9 mouse cellular contexts compared by ENCODE assay signal in the genomic region with DNA sequence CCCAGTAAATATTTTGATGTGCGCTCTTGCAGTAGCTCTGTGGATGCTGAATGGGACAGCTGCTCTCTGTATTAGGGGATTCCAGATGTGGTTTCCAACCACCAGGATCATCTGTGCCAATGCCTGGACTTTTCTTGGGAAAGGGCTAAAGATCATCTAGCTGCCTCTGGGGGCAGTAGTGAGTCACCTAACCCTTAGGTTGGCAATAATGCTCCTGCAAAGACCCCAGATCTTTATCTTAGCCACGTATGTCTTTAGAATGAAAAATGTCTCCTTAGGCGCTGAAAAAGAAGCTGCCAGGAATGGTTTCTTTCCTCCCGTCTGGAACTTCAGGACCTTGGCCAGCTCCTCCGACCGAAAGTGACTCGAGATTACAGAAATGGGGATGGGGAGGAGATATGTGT. TPM values are rescaled to one million over a fixed set of nuclear protein-coding genes. Genes with fewer than 3 reads are reported as not detected.
A peak's percentile ranks its signal among the peaks of the same experiment; 100 is the strongest.
DNase-seq lines count a peak whose midpoint lies in the region; ATAC-seq and TF ChIP-seq lines count a peak whose summit lies in the region.
"Had no signal": no experiment of that assay in that cellular context is flagged by ENCODE, and none has a peak within 500 bp of the region (broad histone marks: within the 10 kb centered on the region; RNA-seq: fewer than 3 reads in every experiment).

No protein-coding gene starts in this region.

- H3K4me3 ChIP-seq in forebrain, embryonic 14.5 days (ENCODE audit: low read depth, low read length) = no peak overlapping the region
- no peak overlapping the region for H3K4me3 ChIP-seq in forebrain, embryonic 13.5 days
- H3K4me3 ChIP-seq in liver, embryonic 12.5 days = no peak overlapping the region
- no peak overlapping the region for H3K4me3 ChIP-seq in limb, embryonic 14.5 days (replicated peaks; ENCODE audit: low read length)

- H3K4me2 ChIP-seq in forebrain, embryonic 14.5 days (ENCODE audit: low read length) = no peak overlapping the region
- no peak overlapping the region for H3K4me2 ChIP-seq in forebrain, embryonic 13.5 days
- H3K4me2 ChIP-seq in liver, embryonic 12.5 days = no peak overlapping the region
- no peak overlapping the region for H3K4me2 ChIP-seq in limb, embryonic 14.5 days (replicated peaks; ENCODE audit: low read depth, low read length, severe bottlenecking)

- no peak for TF ChIP-seq POLR2A in brain, embryonic 14.5 days (IDR thresholded peaks at IDR 0.05; ENCODE audit: borderline replicate concordance, extremely low read depth, insufficient read depth, insufficient read length, poor library complexity, severe bottlenecking)
- no peak for TF ChIP-seq POLR2A in limb, embryonic 14.5 days (IDR thresholded peaks at IDR 0.05; ENCODE audit: borderline replicate concordance, extremely low read depth, insufficient read depth, insufficient read length)

- H3K9me3 ChIP-seq in forebrain, embryonic 14.5 days (replicated peaks; ENCODE audit: control insufficient read depth, low read length) = no peaks in the 10 kb centered on the region
- no peaks in the 10 kb centered on the region for H3K9me3 ChIP-seq in forebrain, embryonic 13.5 days (replicated peaks)
- no peaks in the 10 kb centered on the region for H3K9me3 ChIP-seq in liver, embryonic 12.5 days (replicated peaks)
- H3K9me3 ChIP-seq in limb, embryonic 14.5 days (ENCODE audit: control insufficient read depth, low read length) = no peaks in the 10 kb centered on the region

- H3K4me1 ChIP-seq in forebrain, embryonic 14.5 days (ENCODE audit: control insufficient read depth, insufficient read depth, low read length) = no peaks in the 10 kb centered on the region
- H3K4me1 ChIP-seq in forebrain, embryonic 13.5 days = peaks cover 14% of the 10 kb centered on the region
- H3K4me1 ChIP-seq in liver, embryonic 12.5 days = no peaks in the 10 kb centered on the region
- no peaks in the 10 kb centered on the region for H3K4me1 ChIP-seq in limb, embryonic 14.5 days (ENCODE audit: control insufficient read depth, insufficient read depth, low read length)

- 6% methylated on average over 7 of the region's 7 CpGs for WGBS in forebrain, embryonic 14.5 days
- 9% methylated on average over 7 of the region's 7 CpGs for WGBS in forebrain, embryonic 13.5 days
- WGBS in liver, embryonic 12.5 days (ENCODE audit: insufficient replicate concordance) = 5% methylated on average over 7 of the region's 7 CpGs
- WGBS in limb, embryonic 14.5 days = 4% methylated on average over 7 of the region's 7 CpGs

- no peaks in the 10 kb centered on the region for H3K36me3 ChIP-seq in forebrain, embryonic 14.5 days (ENCODE audit: control insufficient read depth, insufficient read depth, low read length)
- H3K36me3 ChIP-seq in forebrain, embryonic 13.5 days (ENCODE audit: poor library complexity, severe bottlenecking) = no peaks in the 10 kb centered on the region
- no peaks in the 10 kb centered on the region for H3K36me3 ChIP-seq in liver, embryonic 12.5 days
- no peaks in the 10 kb centered on the region for H3K36me3 ChIP-seq in limb, embryonic 14.5 days (ENCODE audit: control insufficient read depth, insufficient read depth, low read length)

- peaks cover 20% of the 10 kb centered on the region for H3K27me3 ChIP-seq in forebrain, embryonic 14.5 days (replicated peaks; ENCODE audit: control insufficient read depth, insufficient read depth, low read length)
- peaks cover 41% of the 10 kb centered on the region for H3K27me3 ChIP-seq in forebrain, embryonic 13.5 days
- H3K27me3 ChIP-seq in liver, embryonic 12.5 days (replicated peaks) = peaks cover 41% of the 10 kb centered on the region
- H3K27me3 ChIP-seq in limb, embryonic 14.5 days (ENCODE audit: control insufficient read depth, insufficient read depth, low read length) = peaks cover 35% of the 10 kb centered on the region
- H3K27me3 ChIP-seq: CH12.LX had no signal

- no peak overlapping the region for H3K27ac ChIP-seq in forebrain, embryonic 14.5 days (ENCODE audit: low read depth, low read length)
- no peak overlapping the region for H3K27ac ChIP-seq in forebrain, embryonic 13.5 days
- H3K27ac ChIP-seq in liver, embryonic 12.5 days = no peak overlapping the region
- no peak overlapping the region for H3K27ac ChIP-seq in limb, embryonic 14.5 days (replicated peaks; ENCODE audit: low read depth, low read length)

- DNase-seq in forebrain, embryonic 14.5 days (ENCODE audit: low spot score) = peak; percentile 62
- DNase-seq in liver = peak; percentile 33
- DNase-seq in brain, embryonic 14.5 days (ENCODE audit: low read depth) = peak; percentile 66
- DNase-seq in limb, embryonic 14.5 days (ENCODE audit: low spot score) = peak; percentile 64
- no peak for DNase-seq in thymus, postnatal 14 days
- no peak for DNase-seq in layer of hippocampus, adult 9-11 months

- H3K9ac ChIP-seq in forebrain, embryonic 14.5 days (ENCODE audit: low read length) = no peak overlapping the region
- H3K9ac ChIP-seq in forebrain, embryonic 13.5 days = no peak overlapping the region
- no peak overlapping the region for H3K9ac ChIP-seq in liver, embryonic 12.5 days
- H3K9ac ChIP-seq in limb, embryonic 14.5 days (ENCODE audit: low read depth, low read length, severe bottlenecking) = no peak overlapping the region

- TF ChIP-seq CTCF in brain, embryonic 14.5 days (IDR thresholded peaks at IDR 0.05; ENCODE audit: borderline replicate concordance, extremely low read depth, insufficient read depth, insufficient read length) = peak; percentile 53; the same call in 1 of the 2 replicates

- ATAC-seq in forebrain, embryonic 14.5 days = no peak
- ATAC-seq in forebrain, embryonic 13.5 days = no peak
- ATAC-seq in liver, embryonic 12.5 days = no peak
- ATAC-seq in limb, embryonic 14.5 days (ENCODE audit: low FRiP score, low read depth) = no peak

RNA-seq across cellular contexts. Expression of a gene that starts 0.7 kb away (rescaled TPM):
- polyA plus RNA-seq in forebrain, embryonic 14.5 days (2014; fragmentation: Nextera tagmentation; extraction: Ambion mirVana) = 0.27 and 0.50 TPM in 2 replicates
- polyA plus RNA-seq in forebrain, embryonic 13.5 days (2015; fragmentation: Nextera tagmentation; extraction: Ambion mirVana) = 0.29 and 0.39 TPM in 2 replicates
- polyA plus RNA-seq in liver, embryonic 12.5 days (2016; fragmentation: Nextera tagmentation; extraction: Ambion mirVana) = not detected in 2 replicates
- polyA plus RNA-seq in brain, embryonic 14.5 days (2012; rRNA removed) = 1.1 and 1.4 TPM in 2 replicates
- polyA plus RNA-seq in limb, embryonic 14.5 days (2012; rRNA removed) = not detected in 2 replicates
- polyA plus RNA-seq in limb, embryonic 14.5 days (2014; fragmentation: Nextera tagmentation; extraction: Ambion mirVana) = not detected in 2 replicates

RNA-seq across cellular contexts. Expression of a gene that starts 17.6 kb away (rescaled TPM):
- 3.2 and 4.7 TPM in 2 replicates for polyA plus RNA-seq in forebrain, embryonic 14.5 days (2014; fragmentation: Nextera tagmentation; extraction: Ambion mirVana)
- 4.5 and 5.1 TPM in 2 replicates for polyA plus RNA-seq in forebrain, embryonic 13.5 days (2015; fragmentation: Nextera tagmentation; extraction: Ambion mirVana)
- 0.04 and 0.07 TPM in 2 replicates for polyA plus RNA-seq in liver, embryonic 12.5 days (2016; fragmentation: Nextera tagmentation; extraction: Ambion mirVana)
- 20.0 and 31.8 TPM in 2 replicates for polyA plus RNA-seq in brain, embryonic 14.5 days (2012; rRNA removed)
- 0.32 and 0.33 TPM in 2 replicates for polyA plus RNA-seq in limb, embryonic 14.5 days (2012; rRNA removed)
- polyA plus RNA-seq in limb, embryonic 14.5 days (2014; fragmentation: Nextera tagmentation; extraction: Ambion mirVana) = 0.07 and 0.22 TPM in 2 replicates

Comparison
In these comparisons a context has a peak if more than half of its experiments do, and no peak if none do; other contexts are left out.
1. DNase-seq: peak in forebrain, embryonic 14.5 days (single experiment), liver (single experiment), brain, embryonic 14.5 days (single experiment) and limb, embryonic 14.5 days (single experiment); none in thymus, postnatal 14 days (single experiment) and layer of hippocampus, adult 9-11 months (single experiment).